ENCODE assay signal across 10 mouse cellular contexts in the genomic region with DNA sequence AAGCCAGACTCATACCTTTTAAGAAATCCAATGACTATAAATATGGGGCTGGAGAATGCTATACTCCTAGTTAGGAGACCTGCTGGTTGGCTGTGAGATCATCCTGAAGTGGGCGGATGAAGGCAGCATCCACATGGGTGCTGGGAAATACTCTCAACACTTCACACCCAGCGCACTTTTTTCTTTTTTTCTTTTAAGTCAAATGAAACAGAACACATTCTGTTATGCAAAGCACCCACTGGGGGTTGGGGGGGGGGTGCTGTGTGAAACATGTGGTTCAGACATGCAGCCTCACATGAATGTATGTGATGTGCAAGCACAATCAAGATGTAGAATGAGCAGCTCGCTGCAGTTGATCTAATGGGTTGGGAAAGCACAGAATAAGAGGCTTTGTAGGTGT. TPM values are rescaled to one million over a fixed set of nuclear protein-coding genes. Genes with fewer than 3 reads are reported as not detected.
DNase-seq lines count a peak whose midpoint lies in the region; ATAC-seq lines count a peak whose summit lies in the region.
"Had no signal": no experiment of that assay in that cellular context is flagged by ENCODE, and none has a peak within 500 bp of the region (broad histone marks: within the 10 kb centered on the region; RNA-seq: fewer than 3 reads in every experiment).

No protein-coding gene starts in this region.

- WGBS in heart, embryonic 16.5 days: 83% methylated on average over 3 of the region's 3 CpGs
- whole genome bisulfite sequencing in liver, embryonic 13.5 days (ENCODE audit: insufficient replicate concordance): 86% methylated on average over 3 of the region's 3 CpGs

- H3K27me3 ChIP-seq in heart, embryonic 16.5 days (ENCODE audit: control insufficient read depth, insufficient read depth, low read length): no peaks in the 10 kb centered on the region
- no peaks in the 10 kb centered on the region for H3K27me3 ChIP-seq in liver, embryonic 13.5 days

- 0 out of 2 replicates have a peak overlapping the region, but pooled peaks have one; percentile 14 for H3K4me3 ChIP-seq in heart, embryonic 16.5 days (ENCODE audit: low read length)
- H3K4me3 ChIP-seq in liver, embryonic 13.5 days (replicated peaks): no peak overlapping the region

- H3K36me3 ChIP-seq in heart, embryonic 16.5 days (ENCODE audit: control insufficient read depth, insufficient read depth): 0 out of 2 replicates have a peak, but pooled peaks cover 3% of the 10 kb centered on the region
- 0 out of 2 replicates have a peak, but pooled peaks cover 2% of the 10 kb centered on the region for H3K36me3 ChIP-seq in liver, embryonic 13.5 days

- no peak overlapping the region for H3K9ac ChIP-seq in heart, embryonic 16.5 days (ENCODE audit: low read length)
- H3K9ac ChIP-seq in liver, embryonic 13.5 days: no peak overlapping the region

- intact Hi-C loops in heart, postnatal 14 days (cut with DNase I): no loop called here

- H3K4me1 ChIP-seq in heart, embryonic 16.5 days (ENCODE audit: control insufficient read depth, insufficient read depth, low read length): peaks cover 57% of the 10 kb centered on the region
- peaks cover 85% of the 10 kb centered on the region for H3K4me1 ChIP-seq in liver, embryonic 13.5 days (replicated peaks)

- no peak for DNase-seq in heart, postnatal 14 days
- peak; percentile 56 for DNase-seq in thymus, postnatal 14 days
- DNase-seq in thymus, adult 18-20 months: no peak
- no peak for DNase-seq in liver, embryonic 13.5 days
- no peak for DNase-seq in cerebellum, postnatal 14 days
- DNase-seq in cerebellum, postnatal 36 days: no peak
- DNase-seq in adrenal gland, adult 2 months: no peak
- DNase-seq: kidney, postnatal 36 days had no signal

- peak overlapping the region; percentile 83 for H3K4me2 ChIP-seq in heart, embryonic 16.5 days (ENCODE audit: low read depth, low read length)
- H3K4me2 ChIP-seq in liver, embryonic 13.5 days: peak overlapping the region; percentile 28

- no peaks in the 10 kb centered on the region for H3K9me3 ChIP-seq in heart, embryonic 16.5 days (replicated peaks; ENCODE audit: control insufficient read depth, low read length)
- no peaks in the 10 kb centered on the region for H3K9me3 ChIP-seq in liver, embryonic 13.5 days (replicated peaks)

- no peak for ATAC-seq in heart, embryonic 16.5 days (replicated peaks; ENCODE audit: extremely low read depth, insufficient read depth, low FRiP score)
- ATAC-seq in liver, embryonic 13.5 days (ENCODE audit: low read depth): no peak

- no peak overlapping the region for H3K27ac ChIP-seq in heart, embryonic 16.5 days (ENCODE audit: low read length)
- H3K27ac ChIP-seq in liver, embryonic 13.5 days: no peak overlapping the region
- H3K27ac ChIP-seq: macrophage had no signal

RNA-seq across cellular contexts. Expression of gene Abhd17c, which starts 2.8 kb away (rescaled TPM):
- polyA plus RNA-seq in heart, embryonic 16.5 days (2015; fragmentation: Nextera tagmentation; extraction: Ambion mirVana): 14.5 and 34.1 TPM in 2 replicates
- 10 to 100 TPM; 30.3 to 31.4 TPM for total RNA-seq in heart, postnatal 14 days (2021)
- polyA plus RNA-seq in liver, embryonic 13.5 days (2015; fragmentation: Nextera tagmentation; extraction: Ambion mirVana): 14.9 and 18.2 TPM in 2 replicates
- 10 to 100 TPM; 31.0 to 32.1 TPM for total RNA-seq in adrenal gland, adult 2 months (2021)
- polyA plus RNA-seq in adrenal gland, adult 2 months (2012; rRNA removed): 43.7 and 45.6 TPM in 2 replicates
